Mouse (Mus musculus): ENCODE results near the gene Pak1ip1.
"Not testable (repeated sequence)": the region's sequence is repeated elsewhere in the genome, so short reads cannot be mapped to it uniquely, and the experiment has no call there.

The Pak1ip1 gene

DNA sequence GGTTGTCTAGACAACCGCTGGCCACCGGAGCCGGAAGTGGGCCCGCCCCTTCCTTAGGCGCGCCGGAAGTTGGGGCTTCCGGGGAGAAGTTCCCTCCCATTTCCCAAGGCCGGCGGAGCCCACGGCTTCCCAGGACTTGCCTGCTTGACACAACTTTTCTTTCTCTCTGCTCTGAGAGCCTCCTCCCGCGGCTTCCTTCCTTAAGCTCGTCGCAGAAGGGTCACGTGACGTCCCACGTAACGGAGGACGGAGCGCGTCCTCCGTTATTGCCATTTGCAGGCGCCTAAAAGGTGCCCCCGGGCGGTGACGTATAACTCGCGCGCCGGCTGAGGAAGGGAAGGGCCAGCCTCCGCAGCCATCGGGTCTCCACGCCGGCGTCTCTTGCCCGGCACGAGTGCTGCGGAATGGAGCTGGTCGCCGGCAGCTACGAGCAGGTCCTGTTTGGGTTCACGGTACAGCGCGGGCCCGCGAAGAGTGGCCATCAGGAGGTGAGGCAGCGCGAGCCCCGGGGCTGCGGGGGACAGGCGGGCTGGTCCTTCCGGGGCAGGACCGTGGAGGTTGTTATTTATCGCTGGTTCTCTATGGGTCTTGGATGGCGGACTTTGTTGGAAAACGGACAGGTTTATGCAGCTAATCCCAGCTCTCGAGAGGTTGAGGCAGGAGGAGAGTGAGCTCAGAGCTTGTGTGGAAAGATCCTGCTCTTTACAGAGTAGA, at the start of gene Pak1ip1:
Gene Pak1ip1, plus strand, starts transcription at position 98 of the 714 bp plus-strand sequence.
- peak; percentile 87 to 92 for DNase-seq (ENCODE audit: low spot score in 2 of 2)

DNA sequence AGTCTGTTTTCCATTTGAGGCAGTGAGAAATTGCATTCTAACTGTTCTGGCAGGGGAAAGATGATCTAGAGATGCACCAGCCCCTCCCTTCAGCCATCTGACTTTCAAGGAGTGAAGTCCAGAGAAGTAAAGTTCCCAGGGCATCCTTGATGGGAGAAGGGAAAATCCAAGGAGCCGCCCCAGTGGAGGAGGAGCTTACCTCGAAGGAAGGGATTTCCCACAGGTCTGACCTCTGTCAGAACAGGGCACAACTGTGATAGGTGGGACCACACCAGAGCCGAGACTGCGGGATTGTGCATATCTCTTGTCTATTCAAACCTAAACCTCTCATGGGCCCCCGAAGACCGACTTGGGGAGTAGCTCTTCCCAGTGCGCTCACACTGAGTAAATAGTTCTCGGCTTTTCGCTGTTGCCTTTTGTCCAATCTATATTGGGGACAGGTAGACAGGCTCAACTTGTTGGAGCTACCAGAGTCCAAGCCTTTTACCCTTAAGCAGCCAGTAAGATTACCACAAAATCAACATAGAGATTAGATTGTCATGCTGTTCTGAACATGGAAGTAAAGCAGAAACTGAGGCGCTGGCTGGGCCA, 49.3 kb upstream of the Pak1ip1 start:
- no peak for DNase-seq (ENCODE audit: low spot score in 2 of 2)

DNA sequence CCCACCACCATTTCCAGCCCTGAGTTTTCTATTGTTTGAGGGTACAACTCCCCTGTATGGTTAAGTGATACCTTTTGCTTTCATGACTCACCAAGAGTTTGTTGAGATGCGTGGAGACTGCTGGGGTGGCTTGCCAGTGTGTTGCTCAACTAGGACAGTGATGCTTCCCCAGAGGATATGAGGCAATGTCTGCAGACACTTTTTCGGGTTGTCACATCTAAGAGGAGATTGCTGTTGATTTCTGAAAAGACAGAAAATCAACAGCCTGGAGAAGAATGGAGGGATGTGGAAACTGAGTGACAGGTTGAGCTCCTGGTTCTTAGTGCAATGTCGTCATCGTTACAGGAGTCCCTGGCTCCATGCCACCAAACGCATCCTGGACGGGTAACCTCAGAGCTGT, 47.6 kb upstream of the Pak1ip1 start:
- no peak for DNase-seq (ENCODE audit: low spot score in 2 of 2)

DNA sequence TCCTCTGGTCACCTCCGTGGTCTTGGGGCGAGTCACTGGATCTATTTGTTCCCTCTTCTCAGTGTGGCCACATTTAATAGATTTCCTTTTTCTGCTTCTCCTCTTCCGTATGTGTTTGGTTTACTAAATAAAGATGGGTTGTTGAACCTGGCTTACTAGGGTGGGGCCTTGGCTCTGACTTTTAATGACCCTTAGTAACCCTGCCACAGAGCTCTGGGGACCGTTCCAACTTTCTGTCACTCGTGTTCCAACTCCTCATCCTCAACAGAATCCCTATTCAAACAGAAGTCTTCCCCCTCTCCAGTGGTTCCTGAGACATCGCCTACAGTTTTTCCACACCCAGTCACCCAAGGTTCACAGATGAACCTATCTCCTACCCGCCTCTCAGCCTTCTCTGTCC, 45.0 kb upstream of the Pak1ip1 start:
- DNase-seq (ENCODE audit: low spot score in 2 of 2): no peak

DNA sequence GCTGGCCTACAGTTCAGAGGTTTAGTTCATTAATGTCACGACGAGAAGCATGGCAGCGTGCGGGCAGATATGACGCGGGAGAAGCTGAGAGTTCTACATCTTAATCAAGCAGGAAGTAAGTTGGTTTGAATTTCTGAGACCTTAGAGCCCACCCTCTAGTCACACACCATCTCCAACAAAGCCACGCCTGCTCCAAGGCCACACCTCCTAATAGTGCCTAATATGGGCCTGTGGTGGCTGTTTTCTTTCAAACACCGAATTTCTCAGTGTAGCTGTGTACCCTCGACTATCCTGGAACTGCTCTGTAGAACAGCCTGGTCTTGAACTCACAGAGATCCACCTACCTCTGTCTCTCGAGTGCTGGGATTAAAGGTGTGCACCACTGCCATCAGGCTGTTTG, 33.2 kb upstream of the Pak1ip1 start:
- no peak for DNase-seq (ENCODE audit: low spot score in 2 of 2)

DNA sequence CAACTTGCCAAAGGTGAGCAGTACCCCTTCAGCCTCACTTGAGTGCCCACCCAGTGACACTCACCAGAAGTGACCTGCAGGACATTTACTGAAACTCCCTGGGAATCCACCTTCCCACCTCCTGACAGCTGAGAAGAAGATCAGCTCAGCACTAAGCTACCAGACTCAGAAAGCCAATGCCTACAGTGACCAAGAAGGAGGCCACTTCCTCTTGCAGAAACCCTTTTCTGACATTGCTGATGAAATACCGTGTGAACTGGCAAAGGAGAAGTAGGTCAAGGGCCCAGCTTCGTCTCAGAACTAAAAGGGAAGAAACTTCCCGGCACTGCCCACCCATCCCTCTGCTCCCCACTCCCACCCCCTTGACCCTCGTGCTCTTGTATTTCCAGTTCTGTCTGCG, 32.3 kb upstream of the Pak1ip1 start:
- no peak for DNase-seq (ENCODE audit: low spot score in 2 of 2)

DNA sequence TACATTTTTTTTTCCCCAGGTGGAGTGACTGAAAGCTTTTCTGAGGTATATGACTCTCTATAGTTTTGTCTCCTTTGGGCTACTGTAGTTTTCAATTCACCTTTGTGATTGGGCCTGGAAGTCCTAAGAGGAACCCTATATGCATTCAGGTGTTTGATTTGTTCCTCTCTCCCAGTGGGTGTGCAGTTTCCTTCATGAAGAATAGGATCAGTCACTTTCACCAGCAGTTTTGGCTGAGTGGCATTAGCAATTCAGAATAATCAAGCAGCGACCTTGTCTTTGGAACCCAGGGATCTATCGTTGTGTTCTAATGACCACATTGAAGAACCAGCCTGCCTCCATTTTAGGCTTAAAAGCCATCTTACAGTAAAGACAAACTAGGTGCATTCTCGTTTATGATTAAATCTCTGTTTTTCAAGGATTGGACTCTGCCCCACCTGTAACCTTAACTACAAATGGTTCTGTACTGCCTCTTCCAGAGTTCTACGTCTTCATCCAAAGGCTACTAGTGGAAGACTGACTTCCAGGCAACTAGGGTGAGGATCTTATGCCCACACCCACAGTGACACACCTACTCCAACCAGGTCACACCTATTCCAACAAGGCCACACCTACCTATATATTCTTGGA, 30.9 kb upstream of the Pak1ip1 start:
- DNase-seq (ENCODE audit: low spot score in 2 of 2): no peak

DNA sequence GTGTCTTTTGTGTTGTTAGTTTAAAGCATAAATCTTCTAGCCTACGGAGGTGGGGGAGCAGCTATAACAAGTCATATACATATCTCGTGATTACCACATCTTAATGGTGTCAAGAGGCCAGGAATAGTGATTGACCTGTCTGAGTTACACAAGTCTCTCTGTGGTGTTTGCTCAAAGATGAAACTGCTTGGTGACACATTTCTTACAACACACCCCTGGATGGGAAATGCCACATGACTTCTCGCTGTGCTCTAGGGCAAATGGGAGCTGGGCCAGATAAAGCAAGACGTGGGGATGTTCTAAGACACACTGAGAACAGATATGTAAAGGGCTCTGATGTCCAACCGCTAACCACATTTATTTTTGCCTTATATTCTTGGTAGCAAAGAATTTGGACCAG, 29.6 kb upstream of the Pak1ip1 start:
- DNase-seq (ENCODE audit: low spot score in 2 of 2): no peak

DNA sequence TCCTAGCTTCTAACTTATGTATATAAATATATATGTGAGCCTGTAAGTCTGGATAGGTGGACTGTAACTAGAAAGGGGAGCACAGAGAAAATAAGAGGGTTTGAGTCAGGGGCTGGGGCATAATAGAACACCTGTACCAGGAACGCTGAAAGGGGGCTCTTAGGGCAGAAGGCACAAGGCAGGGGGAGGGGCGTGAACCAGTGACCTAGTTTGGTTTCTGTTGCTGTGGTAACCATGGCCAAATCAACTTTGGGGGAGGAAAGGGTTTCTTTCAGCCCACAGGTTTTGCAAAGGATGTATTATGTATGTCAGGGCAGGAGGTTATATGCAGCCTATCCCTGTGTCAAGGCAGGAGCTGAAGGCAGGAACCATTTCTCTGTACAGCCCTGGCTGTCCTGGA, 29.0 kb upstream of the Pak1ip1 start:
- no peak for DNase-seq (ENCODE audit: low spot score in 2 of 2)

DNA sequence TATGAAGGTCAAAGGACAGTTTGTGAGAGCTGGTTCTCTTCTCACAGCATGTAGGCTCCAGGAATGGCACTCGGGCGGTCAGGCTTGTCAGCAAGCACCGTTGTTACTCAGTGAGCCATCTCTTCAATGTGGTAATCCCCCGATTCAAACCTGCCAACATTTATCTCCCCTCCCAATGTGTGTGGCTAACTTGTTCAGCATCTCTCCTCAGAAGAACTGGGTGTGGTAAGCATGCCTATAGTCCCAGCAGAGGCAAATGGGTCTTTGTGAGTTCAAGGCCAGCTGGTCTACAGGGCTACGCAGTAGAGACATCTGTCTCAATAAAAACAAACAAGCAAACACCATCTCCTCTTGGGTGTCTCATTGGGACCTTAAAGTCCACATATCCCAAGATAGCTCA, 27.8 kb upstream of the Pak1ip1 start:
- no peak for DNase-seq (ENCODE audit: low spot score in 2 of 2)

DNA sequence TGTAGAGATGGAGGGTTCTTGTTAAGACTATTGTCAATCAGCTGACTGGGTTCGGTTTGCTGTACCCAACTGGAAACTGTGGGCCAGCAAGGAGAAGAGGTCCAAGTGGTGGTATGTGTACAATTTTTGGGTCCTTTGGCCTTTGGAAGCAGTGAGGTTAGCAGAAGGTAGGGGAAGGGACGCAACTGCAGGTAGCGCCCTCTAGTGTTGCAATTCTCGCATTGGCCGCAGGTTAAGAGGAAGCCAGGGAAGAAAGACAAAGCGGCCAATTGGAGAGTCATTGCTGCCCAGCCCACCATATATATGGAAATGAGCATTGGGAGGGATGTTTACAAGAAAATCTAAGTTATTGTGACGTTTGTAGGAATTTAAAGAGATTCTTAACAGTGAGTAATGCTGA, 23.2 kb upstream of the Pak1ip1 start:
- no peak for DNase-seq (ENCODE audit: low spot score in 2 of 2)

DNA sequence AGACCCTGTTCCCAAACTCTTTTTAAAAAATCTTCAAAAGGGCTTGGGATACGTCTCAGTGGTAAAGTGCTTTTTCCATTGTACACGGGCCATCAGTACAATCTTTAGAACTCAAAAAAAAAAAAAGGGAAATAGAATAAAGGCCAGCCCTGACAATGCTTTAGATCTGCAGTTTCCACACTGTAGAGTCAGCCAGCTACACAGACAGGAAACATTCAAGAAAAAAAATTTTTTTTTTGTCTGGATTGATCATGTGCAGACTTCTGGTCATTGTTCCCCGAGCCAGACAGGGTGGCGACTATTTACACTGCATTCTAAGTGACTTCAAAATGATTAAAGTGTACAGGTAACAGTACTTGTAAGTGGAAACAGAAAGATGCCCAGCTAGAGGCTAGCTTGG, 22.2 kb upstream of the Pak1ip1 start:
- DNase-seq (ENCODE audit: low spot score in 2 of 2): no peak

DNA sequence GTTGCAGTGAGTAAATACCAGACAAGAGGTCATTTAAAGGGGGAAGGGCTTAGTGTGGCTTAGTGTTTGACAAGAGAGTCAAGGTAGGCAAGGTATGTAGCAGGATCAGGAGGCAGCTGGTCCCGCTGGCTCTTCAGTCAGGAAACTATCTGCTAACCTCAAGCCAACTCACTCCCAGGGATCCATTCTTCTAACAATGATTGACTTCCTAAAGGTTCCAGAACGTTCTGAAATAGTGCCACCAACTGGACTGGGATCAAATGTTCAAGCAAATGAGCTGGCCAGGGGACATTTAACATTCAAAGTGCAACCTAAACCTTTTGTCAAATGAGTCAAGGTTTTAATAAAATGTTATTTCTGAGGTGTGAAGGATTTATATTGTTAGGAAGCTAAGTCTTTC, 21.5 kb upstream of the Pak1ip1 start:
- no peak for DNase-seq (ENCODE audit: low spot score in 2 of 2)

DNA sequence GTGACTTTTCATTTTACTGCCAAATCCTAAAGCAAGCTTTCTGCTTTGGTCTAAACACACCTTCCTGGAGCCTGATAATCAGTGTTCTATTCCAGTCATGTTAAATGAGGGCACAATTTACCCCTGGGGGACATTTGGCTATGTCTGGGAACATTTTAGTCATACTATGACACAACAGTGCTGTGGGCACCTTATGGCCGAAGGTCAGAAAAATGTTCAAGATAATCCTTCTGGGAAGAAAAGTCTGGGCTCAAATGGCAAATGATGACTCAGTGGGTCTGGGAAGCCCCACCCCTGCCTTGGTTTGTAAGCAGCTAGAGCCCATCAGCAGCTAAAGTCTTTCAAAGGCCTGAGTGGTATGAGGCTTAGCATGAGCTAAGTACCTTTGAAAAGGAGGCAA, 18.1 kb upstream of the Pak1ip1 start:
- no peak for DNase-seq (ENCODE audit: low spot score in 2 of 2)

DNA sequence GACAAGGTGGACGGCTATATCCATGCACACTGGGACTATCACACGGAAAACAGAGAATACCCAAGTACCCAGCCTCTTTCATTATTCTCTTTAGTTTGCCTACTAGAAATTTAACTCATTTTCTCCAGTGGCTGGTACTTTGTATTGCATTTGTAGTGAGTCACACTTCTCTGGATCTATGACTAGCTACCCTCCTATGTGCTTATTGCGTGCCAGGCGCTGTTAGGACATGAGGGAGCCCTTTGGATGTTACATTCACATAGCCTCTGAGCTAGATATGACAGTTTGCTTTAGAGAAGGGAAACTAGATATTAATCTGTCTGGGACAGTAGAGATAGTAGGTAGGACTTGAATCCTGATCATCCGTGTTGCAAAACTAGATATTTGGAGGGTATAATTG, 14.7 kb upstream of the Pak1ip1 start:
- DNase-seq (ENCODE audit: low spot score in 2 of 2): no peak

DNA sequence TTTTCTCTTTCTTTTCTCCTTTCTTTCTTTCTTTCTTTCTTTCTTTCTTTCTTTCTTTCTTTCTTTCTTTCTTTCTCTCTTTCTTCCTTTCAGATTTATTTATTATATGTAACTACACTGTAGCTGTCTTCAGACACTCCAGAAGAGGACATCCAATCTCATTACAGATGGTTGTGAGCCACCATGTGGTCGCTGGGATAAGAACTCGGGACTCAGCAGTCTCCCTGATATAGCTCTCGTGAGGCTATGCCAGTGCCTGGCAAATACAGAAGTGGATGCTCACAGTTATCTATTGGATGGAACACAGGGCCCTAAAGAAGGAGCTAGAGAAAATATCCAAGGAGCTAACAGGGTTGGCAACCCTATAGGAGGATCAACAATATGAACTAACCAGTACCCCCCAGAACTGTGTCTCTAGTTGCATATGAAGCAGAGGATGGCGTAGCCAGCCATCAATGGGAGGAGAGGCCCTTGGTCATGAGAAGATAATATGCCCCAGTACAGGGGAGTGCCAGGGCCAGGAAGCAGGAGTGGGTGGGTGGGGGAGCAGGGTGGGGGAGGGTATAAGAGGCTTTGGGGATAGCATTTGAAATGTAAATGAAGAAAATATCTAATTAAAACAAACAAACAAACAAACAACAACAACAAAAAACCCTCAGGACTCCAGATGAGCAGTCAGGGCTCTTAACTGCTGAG, 13.1 kb upstream of the Pak1ip1 start:
- DNase-seq (ENCODE audit: low spot score in 2 of 2): not testable (repeated sequence)

DNA sequence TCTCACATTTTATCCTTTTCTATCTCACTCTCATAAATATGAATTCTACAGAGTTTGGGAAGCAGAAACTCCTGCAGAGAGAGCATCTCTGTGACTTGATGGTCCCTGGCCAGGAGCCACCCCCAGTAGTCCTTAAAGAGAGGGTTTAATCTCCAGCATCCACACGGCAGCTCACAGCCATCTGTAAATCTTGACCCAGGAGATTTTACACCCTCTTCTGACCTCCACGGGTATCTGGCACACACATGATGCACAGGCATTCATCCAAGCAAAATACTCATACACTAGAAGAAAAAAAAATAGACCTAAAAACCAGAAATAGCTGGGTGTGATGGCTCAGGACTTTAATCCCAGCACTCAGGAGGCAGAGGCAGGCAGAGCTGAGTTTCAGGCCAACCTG, 12.4 kb upstream of the Pak1ip1 start:
- no peak for DNase-seq (ENCODE audit: low spot score in 2 of 2)

DNA sequence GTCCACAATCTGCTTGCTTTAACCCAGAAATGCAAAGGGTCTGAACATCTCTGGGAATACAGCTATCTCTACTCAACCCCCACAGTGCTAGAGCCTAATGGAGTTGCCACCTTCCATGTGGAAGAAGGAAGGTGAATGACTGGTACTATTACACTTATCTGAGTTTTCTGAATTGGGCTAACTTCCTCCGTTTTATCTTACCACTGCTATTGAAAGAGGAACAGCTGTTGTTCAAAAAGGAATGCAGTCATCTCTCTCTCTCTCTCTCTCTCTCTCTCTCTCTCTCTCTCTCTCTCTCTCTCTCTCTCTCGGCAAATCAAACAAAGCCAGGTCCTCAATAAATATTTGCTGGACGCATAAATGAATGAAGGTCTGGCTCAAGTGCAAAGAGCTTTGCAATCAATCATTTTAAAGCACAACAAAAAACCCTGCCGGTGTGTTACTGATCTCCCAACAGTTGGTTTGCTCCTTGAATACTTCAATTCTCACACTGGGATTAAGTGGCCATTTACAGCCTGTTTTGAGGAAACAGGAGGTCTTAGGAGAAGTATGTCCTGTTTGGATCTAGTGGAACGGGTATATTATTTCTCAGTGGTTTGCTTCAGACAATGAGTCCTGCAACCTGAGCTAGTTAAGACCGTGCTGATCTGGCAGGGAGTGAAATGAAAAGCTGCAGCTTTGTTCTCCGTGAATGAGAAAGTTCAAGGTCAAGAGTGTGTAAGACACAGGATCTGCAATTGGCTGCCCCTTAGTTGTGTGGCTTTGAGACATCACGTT, 6.1 kb upstream of the Pak1ip1 start:
- DNase-seq (ENCODE audit: low spot score in 2 of 2): no peak

DNA sequence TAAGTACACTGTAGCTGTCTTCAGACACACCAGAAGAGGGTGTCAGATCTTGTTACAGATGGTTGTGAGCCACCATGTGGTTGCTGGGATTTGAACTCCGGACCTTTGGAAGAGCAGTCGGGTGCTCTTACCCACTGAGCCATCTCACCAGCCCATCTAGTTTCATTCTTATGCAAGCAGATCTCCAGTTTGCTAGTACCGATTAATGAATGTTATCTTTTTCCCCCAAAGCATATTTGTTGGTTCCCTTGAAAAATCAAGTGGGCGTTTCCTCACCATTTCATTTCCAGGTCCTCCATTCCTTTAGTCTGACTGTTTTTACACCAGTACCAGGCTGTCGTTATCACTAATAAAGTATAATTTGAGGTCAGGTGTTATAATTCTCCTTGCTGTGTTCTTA, 2.3 kb upstream of the Pak1ip1 start:
- not testable (repeated sequence) for DNase-seq (ENCODE audit: low spot score in 2 of 2)

DNA sequence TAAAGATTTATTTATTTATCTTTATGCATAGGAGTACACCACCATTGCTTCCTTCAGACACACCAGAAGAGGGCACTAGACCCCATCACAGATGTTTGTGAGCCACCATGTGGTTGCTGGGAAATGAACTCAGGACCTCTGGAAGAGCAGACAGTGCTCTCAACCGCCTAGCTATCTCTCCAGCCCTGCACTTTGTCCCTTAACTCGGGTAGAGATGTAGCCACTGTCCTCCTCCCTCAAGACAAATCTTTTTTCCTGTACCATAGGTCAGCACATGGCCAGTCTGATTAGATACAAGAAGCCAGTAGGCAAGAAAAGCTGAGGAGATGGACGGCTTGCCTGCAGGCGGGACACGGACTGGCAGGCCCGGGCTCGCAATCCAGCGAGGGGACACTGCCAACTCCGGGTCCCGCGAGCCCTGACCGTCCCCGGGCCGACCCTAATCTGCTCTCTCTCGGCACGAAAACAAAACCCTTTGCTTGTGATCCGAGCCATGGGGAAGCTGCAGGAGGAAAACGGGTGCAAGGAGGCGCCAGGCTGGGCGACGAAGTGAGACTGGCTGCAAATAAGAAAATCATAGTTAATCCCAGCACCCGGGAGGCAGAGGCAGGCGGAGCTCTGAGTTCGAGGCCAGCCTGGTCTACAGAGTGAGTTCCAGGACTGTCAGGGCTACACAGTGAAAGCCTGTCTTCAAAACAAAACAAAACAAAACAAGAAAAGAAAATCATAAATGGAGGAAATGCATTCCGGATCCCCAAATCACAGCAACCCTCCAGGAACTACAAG, 490 bp upstream of the Pak1ip1 start:
- DNase-seq (ENCODE audit: low spot score in 2 of 2): peak; percentile 34 to 42

DNA sequence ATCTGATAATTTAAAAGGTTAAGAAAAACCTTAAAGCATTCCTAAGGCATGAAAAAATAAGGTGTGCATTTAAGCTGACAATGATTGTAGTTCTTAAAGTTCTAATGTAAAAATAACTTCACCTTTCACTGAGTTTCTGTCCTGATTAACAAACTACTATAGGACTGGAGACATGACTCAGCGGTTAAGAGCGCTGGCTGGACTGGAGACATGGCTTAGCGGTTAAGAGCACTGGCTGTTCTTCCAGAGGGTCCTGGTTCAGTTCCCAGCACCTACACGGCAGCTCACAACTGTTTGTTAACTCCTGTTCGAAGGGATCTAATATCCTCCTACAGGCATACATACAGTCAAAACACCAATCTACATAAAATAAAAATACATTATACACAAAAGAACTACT, 1.2 kb downstream of the Pak1ip1 start:
- no peak for DNase-seq (ENCODE audit: low spot score in 2 of 2)

Data from frontal cortex, postnatal 10 days (tissue).